Mouse (Mus musculus) layer of hippocampus, postnatal 14 days (tissue): ENCODE results near the gene Kmt2d. TPM values are rescaled to one million over a fixed set of nuclear protein-coding genes. Genes with fewer than 3 reads are reported as not detected.

ENCODE experiments used
- DNase-seq, 2 experiments: peaks; one replicate each; pipeline ENCODE4 v3.0.0; 2021 to 2022; ENCODE audit warnings: low spot score in 2 of 2, mixed read lengths in 1 of 2
- total RNA-seq, 2 experiments: library from RNA; stranded (reverse); gene quantifications; 2 replicates each; pipeline ENCODE4 v1.2.3; 2021

Kmt2d gene
- total RNA-seq, 2 experiments from 2014 or later = 71.7 to 83.1 TPM

DNA sequence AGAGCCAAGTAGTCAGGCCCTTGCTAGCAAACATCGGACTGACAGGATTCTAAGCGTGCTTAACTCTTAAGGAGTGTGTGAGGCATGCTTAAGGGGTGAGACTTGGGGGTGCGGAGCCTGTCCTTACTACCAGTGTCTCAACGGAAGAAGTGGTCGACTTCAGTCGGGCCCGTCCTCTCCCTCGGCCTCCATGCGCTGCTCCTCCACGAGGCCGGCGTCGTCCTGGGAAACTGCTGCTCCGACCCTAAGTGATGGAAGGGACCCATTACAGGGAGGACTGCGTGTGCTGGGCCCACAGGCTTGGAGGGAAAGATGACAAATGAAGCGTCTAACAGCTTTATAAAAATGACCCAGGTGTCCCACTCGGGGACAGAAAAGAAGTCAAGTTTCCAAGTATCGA lies 10.1 kb downstream of the Kmt2d start:
- no peak for DNase-seq

DNA sequence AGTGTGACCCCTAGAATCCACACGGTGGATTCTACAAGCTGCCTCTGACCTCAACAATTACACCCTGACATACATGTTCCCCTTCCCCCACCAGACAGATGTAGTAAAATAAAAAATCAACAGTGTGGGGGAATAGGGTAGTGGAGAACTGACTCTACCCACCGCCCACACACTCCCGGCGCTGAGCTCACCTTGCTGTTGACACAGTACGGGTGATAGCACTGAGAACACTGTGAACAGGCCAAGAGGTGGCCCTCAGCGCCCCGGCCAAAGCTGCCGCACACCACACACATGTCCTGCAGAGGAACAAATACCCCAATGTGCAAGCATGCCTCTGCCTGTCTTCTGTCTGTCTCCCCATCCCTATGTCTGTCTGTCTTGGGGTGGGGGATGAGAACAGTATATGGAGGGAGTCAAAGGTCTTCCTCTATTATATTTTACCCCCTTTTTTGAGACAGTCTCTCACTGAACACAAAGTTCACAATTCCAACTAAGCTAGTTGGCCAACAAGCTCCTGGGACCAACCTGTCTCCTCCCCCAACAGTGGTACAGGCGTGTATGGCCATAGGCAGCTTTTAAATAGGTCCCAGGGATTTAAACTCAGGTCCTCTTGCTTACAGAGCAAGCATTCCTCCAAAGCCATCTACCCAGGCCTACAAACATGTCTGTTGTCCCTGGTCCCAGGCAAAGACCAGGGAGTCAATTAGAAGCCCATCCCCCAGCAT lies 11.5 kb downstream of the Kmt2d start:
- no peak for DNase-seq

DNA sequence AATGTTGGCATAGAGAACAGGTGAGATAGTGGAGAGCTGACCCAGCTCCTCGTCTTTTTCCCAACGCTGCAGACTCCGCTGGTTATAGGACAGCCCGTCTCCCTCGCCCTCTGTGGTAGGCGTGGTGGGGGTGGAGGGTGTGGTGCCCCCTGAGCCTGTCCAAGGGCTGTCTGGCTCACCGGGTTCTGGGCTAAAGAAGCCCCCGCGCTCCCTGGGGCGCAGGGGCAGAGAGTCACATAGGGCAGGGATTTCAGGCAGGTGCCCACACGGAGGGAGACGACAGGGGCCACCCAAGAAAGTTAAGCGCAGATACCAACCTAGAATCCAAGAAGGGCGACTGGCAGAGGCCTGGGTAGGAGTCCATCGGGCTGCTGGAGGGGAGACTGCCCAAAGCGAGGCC lies 16.8 kb downstream of the Kmt2d start:
- no peak for DNase-seq

DNA sequence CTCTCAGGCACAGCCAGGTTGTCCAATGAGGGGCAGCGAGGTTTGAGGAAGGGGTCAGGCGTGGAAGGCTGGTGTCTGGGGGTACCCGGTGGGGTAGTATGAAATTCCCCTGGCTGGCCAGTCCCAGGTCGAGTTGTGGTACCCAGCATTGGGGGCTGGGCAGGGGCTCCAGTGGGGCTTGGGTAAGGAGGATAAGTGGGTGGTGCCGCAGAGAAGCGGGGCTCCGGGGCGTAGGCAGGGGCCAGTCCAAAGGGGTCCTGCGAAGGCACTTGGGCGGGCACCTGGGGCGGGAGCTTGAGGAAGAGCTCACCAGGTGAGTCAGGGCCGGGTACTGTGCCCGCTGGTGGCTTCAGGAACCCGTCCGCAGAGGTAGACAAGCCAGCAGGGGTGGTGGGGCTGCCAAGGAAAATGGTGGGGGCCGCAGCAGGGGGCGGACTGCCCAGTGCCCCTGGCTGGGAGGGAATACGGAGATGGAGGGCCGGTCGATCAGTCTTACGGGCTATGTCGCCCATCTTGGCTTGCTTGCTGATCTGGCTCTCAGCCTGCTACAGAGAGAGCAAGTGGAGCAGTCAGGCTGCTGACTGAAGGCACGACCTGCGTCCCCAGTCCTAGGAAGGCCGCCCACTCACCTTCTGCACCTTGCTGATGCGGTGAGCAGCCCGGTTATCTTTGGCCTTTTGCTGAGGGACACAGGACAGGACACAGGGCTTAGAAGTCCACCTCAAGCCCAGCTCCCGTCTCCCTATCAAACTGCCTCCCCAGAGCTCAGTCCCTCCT lies 17.7 kb downstream of the Kmt2d start:
- DNase-seq = no peak

DNA sequence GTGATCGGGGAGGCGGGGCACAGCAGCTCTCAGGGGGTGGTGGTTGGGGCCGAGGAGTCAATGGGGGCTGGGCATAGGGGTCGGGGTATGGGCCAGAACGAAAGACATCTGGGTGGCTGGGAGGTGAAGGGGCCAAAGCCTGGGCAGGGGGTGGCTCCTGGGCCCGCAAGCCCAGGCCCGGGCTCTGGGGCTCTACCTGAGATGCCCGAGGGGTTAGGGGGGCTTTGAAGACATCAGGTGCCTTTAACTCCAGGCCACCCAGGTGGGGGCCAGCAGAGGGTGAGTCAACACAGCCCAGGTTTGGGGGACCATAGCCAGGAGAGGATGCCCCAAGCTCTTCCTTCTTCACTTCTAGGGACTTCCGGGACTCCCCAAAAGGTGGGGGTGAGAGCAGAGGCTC lies 18.3 kb downstream of the Kmt2d start:
- no peak for DNase-seq

DNA sequence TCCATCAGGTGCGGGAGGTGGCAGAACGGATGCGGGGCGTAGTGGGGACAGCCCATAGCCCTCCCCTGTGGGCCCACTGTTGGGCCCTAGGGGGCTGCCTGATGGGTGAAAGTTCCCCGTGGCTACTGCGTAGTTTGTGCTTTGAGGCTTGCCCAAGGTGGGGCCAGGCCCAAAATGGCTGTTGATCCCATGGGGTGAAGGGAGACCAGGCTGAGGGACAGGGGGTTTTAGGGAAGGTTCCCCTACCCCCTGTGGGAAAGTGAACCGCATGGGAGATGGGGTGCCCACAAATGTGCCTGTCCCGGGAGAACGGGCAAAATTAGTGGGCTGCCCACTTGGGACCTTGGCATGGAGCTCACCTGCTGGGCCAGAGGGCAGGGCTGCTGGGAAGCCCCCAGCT lies 18.9 kb downstream of the Kmt2d start:
- DNase-seq = no peak

DNA sequence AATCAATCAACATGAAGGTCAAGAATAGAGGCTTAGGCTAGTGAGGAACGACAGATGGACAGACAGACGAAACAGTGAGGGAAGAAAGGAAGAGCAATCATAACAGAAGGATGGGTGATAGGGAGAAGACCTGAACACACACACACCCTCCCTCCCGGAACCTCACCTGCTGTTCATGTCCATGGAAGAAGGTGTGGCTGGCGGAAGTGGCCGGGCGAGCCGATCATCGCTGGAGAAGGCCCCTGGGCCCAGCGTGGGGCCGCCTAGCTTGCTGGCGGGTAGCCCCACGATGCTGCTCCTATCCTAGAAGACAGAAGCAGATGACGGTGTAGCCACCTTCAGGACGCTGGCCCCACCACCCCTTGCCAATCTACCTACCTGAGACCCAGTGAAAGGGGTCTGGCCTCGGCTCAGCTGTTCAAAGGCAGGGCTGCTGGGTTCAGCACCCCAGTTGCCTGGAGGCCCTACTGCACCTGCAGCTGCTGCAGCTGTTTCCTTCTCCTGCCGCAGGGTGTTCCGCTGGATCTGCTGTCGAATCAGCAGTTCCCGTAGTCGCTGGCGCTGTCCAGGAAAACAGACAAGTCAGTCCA lies 19.7 kb downstream of the Kmt2d start:
- DNase-seq = no peak

DNA sequence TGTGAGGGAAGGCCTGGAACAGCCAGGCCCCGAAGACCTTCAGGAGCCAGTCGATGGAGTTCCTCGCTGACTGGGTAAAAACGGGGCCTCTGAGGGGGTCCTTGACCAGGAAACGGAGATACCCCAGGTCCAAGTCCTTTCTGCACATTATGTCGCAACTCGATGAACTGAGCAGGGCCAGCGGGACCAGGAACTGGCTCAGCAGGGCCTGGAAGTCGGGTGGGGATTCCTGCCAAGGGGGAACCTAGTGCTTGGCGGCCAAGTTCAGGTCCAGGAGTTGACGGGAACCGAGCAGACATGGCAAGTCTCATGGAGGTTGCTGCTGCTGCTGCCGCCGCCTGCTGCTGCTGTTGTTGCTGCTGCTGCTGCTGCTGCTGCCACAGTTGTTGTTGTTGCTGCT lies 20.3 kb downstream of the Kmt2d start:
- DNase-seq = no peak

DNA sequence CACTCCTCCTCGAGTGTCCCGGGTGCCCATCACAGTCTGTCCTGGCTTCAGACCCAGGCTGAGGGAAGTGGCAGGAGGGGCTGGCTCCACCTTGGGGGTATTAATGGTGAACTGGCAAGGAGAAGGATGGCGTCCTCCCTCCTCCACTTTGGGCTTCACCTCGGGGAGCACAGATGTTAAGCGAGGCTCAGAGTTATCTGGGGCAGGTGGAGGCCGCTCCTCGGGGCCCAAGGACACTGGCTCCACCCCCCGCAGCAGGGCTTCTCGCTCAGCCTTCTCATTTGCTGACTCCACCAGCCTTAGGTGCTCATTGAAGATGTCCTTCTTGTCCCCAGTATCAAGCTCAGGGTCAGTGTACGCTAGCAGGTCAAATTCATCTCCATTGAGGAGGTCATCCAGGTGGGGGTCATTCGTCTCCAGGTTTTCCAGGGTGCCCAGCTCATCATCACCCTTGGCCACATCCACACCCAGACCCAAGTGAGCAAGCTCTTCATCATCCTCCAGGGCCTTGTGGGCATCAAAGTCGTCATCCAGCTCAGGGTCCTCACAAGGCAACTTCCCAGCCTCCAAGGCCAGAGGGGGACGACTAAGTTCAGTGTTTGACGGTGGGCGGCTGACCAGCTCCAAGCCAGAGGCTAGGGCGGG lies 20.9 kb downstream of the Kmt2d start:
- DNase-seq = no peak

DNA sequence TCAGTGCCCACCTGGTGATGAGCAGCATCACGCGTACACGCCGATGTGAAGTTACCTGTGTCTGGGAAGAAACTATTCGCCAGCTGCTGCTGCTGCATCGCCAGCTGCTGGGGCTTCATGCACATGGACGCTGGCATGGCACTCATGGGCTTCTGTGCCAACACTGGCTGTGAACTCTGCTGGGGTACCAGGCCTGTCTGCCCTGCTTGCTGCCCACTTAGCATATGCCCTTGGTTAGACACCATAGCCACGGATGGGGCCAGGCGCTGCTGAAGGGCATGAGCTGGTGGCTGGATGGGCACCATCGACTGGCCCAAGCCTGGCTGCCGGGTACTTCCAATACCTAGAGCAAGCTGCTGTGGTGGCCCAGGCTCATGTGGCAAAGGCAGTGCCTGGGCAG lies 21.8 kb downstream of the Kmt2d start:
- no peak for DNase-seq

DNA sequence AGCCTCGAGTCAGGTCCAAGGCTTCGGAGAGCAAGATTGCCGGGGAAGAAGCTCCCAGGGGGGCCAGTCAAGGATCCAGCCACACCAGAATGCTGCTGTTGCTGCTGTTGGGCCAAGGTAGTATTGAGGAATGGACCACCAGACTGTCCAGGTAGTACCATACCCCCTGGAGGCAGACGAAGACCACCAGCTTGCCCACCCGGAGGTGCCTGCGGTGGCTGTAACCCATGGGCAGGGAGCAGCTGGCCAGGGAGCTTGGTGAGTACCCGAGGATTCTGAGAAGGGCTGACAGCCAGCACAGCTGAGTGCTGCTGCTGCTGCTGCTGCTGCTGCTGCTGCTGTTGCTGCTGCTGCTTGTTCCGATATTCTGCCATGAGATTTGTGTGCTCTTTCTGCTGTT lies 24.9 kb downstream of the Kmt2d start:
- DNase-seq = no peak

DNA sequence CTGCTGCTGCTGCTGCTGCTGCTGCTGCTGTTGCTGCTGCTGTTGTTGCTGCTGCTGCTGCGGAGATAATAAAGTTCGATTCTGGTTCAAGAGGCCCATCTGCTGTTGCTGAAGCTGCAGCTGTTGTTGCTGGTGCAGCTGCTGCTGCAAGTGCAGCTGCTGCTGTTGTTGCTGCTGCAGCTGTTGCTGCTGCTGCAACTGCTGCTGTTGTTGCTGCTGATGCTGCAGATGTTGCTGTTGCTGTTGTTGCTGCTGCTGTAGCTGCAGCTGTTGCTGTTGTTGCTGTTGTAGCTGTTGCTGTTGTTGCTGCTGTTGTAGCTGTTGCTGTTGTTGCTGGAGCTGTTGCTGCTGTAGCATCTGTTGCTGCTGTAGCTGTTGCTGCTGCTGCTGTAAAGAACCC lies 25.9 kb downstream of the Kmt2d start:
- DNase-seq = no peak

DNA sequence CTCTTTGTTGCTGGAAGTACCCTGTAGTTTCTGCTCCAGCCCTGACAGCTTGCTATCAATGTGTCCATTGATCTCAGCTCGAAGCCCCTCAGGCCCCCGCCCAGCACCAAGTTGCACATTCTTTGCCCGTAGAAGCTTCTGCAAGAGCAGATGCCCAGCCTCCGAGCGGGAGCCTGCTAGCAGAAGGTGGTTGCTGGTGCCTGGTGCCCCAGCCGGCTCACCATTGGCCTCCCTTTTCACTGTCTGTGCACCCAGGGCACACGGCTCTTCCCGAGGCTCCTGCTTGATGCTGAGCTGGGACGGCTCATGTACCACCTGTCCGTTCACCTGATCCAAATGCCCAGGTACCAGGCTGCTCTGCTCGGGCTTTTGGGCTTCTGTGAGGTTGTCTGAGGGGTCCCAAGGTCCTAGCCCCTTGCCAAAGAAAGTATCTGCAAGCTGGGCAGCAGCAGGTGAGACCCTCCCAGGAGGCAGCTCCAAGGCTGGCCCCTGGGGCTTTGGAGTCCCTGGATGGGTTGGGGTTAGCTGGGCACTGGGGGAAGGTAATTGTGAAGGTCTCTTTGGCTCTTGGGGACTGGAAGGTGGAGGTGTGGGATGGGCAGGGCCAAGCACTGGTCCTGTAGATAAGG lies 27.3 kb downstream of the Kmt2d start:
- no peak for DNase-seq

DNA sequence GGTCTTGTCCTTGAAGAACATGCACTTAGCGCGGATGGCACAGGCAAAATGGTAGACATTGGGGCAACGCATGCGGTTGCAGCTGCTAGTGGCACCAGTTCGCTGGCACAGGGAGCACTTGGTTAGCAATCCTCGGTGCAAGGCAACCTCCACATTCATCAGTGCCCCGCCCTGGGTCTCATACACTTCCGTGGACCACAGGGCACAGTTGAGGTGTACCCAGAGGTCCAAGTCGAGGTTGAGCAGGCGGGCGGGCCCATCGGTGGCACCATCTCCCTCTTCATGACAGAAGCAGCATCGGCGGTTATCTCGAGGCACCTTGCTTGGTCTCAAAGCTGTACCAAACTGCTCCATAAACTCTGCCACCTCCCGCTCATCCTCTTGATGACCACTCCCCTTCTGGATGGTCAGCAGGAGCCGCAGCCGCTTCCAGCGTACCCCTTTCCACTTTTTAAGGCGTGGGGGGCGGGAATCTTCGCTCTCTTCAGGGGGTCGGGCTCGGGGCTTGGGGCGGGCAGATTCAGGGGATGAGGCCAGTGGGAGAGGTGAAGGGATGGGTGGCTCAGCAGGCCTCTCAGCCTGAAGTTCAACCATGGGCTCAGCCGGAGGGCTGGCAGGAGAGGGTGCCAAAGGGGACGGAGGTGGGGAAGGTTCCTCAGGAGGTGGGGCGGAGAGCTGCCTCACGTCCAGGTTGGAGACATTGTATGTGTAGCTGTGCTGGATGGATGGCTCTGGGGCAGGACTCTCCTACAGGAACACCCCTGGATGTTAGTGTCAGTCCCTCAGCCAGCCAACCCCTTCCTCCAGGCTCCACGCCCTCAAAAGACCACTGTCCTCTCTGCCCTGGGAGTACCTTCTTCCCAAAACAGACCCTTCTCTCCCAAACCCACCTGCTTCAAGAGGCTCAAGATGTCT lies 31.1 kb downstream of the Kmt2d start:
- no peak for DNase-seq

DNA sequence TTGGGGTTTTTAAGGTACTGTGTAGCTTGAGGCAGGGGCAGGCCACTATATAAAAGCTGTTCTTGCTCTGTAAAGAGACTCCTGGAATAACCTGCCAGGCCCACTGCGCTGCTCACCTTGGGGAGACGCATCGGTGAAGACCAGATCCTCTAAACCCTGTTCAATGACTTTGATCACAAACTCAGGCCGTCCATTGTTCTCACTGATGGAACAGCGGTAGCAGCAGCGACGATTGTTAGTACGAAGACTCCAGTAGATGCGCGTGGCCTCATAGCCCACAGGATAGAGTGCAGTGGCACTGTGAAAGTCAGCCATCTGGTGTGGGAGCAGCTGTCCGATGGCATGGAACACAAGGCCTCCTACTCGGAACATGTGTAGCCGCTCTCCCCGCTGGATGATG lies 31.8 kb downstream of the Kmt2d start:
- DNase-seq = no peak

DNA sequence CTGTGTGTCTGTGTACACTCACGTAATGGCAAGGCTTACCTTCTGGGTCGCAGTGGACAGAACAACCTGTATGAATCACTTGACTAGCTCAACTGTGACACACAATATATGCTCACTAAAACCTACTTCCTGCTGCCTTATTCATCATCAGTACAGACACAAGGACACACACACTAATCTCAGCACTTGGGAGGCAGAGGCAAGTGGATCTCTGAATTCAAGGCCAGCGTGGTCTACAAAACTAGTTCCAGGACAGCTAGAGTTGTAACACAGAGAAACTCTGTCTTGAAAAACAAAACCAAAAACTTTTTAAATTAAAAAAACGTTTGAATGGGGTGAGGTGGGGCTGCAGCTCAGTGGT lies 33.3 kb downstream of the Kmt2d start:
- no peak for DNase-seq

DNA sequence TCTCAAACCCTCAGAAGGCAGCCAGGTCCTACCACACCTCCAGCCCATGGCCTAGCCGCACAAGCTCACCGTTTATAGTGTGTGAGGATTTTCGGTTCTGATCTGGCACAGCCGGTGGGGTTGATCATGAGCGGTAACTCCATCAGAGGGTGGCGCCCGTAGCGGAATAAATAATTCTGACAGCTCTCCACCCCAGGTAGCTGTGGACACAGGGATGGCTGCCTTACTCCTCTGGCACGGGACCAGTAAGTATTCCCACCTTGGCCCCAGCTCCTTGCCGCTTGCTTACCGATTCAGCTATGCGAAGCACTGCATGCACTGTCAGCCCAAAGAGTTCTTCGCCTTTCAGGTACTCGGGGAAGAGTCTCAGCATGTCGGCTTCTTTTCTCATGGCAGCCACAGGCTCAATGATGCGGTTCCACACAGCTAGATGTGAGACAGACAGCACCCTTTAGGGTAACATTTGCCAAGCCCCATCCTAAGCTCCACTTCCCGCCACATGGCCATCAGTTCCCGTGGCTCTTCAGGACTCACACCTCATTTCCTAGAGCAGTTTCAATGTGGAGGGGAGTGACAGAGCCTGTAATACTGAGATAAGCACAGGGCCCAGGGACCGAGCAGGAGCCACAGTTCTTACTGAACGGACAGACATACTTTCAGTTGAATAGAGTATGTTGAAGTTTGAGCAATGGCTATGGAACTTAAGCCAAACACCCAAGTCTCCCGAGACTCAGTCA lies 33.8 kb downstream of the Kmt2d start:
- no peak for DNase-seq

DNA sequence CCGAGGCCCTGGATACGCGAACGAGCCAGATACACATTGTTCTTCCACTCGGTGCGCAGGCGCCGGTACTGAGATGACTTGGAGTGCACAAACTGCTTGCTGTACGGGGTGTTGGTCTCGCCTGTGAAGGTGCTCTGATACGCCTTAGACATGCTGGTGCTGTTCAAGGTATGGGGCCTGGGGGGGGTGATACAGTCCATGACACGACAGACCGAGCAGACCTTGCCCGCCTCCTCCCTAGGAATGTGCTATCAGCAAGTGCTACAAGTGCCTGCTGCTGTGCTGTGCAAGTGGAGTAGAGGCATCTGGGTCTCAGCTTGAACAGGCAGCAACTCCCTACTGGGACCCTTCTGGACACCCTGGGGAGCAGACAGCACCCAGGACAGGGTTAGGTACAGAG lies 35.7 kb downstream of the Kmt2d start:
- DNase-seq = no peak

DNA sequence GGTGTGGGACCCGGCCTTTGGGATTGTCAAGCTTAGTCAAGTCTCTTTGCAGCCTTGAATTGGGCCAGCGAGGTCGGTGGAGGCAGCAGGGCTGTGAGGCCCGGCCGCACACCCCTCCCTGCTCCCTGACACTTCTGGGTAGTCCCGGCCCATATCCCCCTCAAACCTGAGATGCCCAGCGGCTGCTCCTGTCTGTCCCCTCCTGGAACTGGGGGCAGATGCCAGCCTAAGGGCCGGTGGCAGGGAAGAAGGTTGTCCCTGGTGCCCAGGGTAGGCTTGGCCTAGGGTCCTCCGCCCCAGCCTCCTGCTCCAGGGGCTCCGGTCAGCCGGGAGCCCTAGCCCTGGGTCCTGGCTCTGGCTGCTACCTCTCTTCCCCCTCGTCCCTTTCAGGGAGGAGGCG lies 36.9 kb downstream of the Kmt2d start:
- no peak for DNase-seq

DNA sequence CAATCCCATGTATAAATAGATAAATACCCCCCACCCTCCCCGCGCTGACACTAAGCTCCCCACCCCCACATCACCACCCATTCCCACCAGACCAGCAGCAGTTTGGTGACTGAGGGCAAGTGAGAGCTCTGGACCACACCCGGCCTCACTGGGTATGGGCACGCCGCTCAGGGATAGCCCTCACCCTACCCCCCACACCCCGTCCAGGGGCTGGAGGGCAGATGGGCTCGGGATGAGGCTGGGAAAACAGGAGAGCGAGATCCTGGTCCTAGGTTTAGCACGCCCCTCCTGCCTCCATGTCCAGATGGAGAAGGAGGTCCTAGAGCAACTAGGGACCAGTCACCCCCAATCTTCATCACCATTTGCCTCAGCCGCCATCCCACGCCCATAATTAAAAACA lies 37.7 kb downstream of the Kmt2d start:
- no peak for DNase-seq
